Mouse (Mus musculus) bone marrow, adult 2 months (tissue): ENCODE data around the gene Hjurp.

Experiments
- CTCF ChIP-seq: fragments of 200-500 bp; IDR thresholded peaks from 2 replicates; pipeline ENCODE4 v1.5.1; 2011; ENCODE audit warnings: low read length, control low read depth; ENCODE audit not compliant: control insufficient read depth, insufficient read depth
- POLR2A ChIP-seq: fragments of 200-500 bp; IDR thresholded peaks from 2 replicates; pipeline ENCODE4 v1.6.1; 2011; ENCODE audit warnings: low read depth, mild to moderate bottlenecking, control low read depth, low read length, borderline replicate concordance; ENCODE audit not compliant: control insufficient read depth

- TF ChIP-seq CTCF (no peak), POLR2A (no peak)
Observed at GRCm38 (mm10) chr1:88229986-88230385, 47.4 kb downstream of the Hjurp start.
